Mouse (Mus musculus) layer of hippocampus, adult 2 months (tissue): Measurements from ENCODE around the gene Scamp5. TPM values are rescaled to one million over a fixed set of nuclear protein-coding genes. Genes with fewer than 3 reads are reported as not detected.

Experiments
- DNase-seq, 2 experiments: peaks; one replicate each; pipeline ENCODE4 v3.0.0; 2022; ENCODE audit warnings: low spot score in 2 of 2
- H3K27ac ChIP-seq: fragments of 200-600 bp; 2 replicates; pipeline ENCODE4 v1.8.1; 2022
- H3K4me3 ChIP-seq: fragments of 200-600 bp; 2 replicates; pipeline ENCODE4 v1.8.1; 2022; ENCODE audit warnings: mild to moderate bottlenecking
- CTCF ChIP-seq: fragments of 200-600 bp; conservative IDR thresholded peaks from 2 replicates; pipeline ENCODE4 v1.8.1; 2022; ENCODE audit warnings: antibody characterized with exemption, mild to moderate bottlenecking, moderate library complexity
- total RNA-seq, 2 experiments: library from RNA; stranded (reverse); gene quantifications; 2 replicates each; pipeline ENCODE4 v1.2.3; 2021

Gene Scamp5
- total RNA-seq, 2 experiments from 2014 or later, result 365 to 385 TPM

DNA sequence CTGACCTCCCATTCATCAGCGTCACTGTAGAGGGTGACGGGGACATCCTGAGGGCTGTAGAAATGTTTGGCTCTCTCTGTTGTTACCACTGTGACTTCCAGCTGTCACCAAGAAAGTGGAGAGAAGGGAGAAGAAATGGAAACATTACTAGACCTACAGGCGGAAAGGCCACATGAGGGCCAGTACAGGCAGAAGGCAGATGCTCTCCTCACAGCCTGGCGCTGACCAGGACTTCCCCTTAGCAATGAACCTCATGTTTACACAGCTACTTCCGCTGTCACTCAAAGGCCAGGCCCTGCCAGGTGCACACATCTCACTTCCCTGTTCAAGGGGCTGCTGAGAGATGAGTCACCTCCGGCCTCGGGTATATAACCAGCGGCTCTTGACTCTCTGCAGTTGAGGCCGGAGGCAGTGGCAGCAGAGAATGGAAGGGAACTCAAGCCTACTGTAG, 46.7 kb downstream of the Scamp5 start:
- Histone ChIP-seq H3K4me3 (no peak overlapping the region), H3K27ac (peak overlapping the region; percentile 92)
- no peak for DNase-seq
- TF ChIP-seq CTCF, result no peak

DNA sequence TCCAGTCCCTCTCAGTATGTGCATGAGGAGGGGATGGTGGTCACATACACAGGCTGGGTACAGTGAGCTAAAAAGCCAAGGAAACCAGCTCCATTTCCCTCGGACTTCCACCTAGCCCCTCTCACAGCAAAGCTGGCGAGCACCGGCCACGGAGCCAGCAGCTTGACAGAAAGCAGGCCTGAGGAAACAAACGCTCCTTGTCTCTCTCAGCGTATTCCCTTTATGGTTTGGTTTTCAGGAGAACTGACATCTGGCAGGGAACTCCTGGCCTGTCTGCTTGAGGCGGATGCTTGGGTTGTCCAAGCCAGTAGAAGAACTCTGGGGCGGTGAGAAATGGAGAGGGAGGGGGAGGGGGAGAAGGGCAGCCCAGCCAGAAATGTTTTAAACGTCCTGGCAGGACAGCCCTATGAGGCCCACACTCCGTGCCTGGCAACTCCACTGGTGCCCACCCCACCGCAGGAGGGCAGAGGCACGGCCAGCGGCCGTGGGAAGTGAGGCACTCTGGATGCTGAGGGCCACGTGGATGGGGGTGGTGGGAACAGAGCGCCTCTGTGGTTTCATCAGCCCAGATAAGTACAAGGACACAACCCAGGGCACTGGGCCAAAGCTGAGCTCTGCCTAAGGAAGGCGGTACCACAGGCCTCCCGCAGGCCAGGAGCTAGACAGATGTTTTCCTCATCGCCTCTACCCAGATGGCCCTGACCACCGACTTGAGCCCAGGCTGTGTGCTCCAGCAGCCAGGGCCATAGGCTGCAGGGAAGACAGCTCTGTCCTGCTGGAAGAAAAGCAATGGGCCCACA, 47.3 kb downstream of the Scamp5 start:
- Histone ChIP-seq H3K27ac (peak overlapping the region; percentile 92), H3K4me3 (peak overlapping the region; percentile 22; the same call in 1 of the 2 replicates)
- TF ChIP-seq CTCF, result peak; percentile 23
- peak; percentile 72 to 85 for DNase-seq

DNA sequence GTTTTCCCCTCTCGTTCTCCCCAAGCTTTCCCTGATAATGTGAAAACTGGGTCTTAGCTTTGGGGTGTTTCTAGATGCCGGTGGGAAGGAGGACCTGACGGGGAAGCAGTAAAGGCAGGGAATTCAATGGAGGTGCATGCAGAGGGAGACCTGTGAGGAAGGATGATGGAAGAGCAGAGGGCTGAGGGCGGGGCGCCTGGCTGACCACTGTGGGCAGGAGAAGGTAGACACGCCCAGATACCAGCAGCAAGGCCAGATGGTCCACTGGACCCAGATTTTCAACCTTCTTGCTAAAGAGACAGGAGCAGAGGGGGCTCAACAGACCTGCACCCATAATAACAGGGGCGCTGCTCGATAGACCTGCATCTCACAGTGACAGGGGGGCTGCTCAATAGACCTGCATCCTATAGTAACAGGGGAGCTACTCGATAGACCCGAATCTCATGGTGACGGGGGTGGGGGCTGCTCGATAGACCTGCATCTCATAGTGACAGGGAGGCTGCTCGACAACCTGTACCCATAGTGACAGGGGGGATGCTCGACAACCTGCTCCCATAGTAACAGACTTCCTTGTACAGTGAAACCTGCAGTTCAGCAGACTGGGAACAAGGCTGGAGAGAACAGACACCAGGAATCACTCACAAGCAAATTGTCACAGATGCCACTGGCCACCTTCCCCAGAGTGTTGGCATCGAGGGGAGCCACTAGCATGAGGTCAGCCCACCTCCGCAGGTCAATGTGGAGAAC, 48.2 kb downstream of the Scamp5 start:
- DNase-seq, result no peak
- Histone ChIP-seq H3K4me3 (peak overlapping the region; percentile 22; the same call in 1 of the 2 replicates), H3K27ac (peak overlapping the region; percentile 92)
- no peak for TF ChIP-seq CTCF

DNA sequence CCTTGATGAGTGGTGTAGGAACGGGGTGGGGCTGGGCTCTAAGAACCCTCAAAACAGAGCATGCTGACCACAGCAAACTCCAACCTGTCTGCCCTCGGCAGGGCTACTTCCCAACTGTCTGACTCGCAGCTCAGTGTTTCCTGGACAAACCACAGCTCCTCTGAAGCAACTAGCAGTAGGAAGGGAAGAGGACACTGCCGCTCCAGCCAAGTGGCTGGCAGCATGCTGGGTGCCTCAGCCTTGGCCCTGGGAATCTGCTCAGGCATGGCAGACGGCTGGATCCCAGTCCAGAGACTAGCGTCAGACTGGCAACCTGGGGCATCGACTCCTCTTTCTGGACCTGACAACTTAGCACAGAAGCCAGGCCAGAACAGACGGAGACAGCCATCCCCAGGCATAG, 50.5 kb downstream of the Scamp5 start:
- Histone ChIP-seq H3K27ac (peak overlapping the region; percentile 64), H3K4me3 (no peak overlapping the region)
- no peak for DNase-seq
- no peak for TF ChIP-seq CTCF

DNA sequence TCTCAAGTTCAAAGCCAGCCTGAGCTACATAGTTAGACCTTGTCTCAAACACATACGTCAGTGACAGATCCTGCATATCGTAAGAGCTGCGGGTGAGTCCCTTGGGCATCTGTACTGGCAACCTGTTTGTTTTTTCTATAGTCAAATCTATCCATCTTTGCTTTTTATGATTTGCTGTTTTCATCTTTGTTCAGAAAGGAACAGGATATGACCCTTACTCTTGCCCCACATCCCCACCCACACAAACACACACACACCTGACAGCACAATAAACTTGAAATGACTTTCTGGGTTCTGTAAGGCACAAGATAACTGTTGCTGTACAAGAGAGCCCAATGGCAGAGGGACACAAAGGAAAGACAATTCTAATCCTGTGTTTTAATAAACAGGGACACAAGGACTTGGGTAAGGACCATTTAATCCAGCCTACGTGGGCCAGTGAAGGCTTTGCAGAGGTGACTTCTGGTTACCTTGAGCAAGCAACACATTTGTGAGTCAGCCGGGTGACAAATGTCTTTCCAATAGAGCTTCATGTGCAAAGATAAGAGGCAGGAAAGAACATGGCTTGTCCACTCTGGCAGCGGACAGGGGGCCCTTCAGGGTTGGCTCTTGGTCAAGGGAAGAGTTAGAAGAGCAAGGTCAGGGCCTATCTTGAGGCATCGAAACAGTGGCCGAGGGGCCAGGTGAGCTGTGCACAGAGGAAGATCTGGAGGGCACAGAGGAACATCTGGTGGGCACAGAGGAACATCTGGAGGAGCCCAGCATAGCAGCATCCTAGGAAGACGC, 60.5 kb downstream of the Scamp5 start:
- no peak overlapping the region for H3K4me3 ChIP-seq
- H3K27ac ChIP-seq, result no peak overlapping the region
- DNase-seq, result no peak
- no peak for TF ChIP-seq CTCF

DNA sequence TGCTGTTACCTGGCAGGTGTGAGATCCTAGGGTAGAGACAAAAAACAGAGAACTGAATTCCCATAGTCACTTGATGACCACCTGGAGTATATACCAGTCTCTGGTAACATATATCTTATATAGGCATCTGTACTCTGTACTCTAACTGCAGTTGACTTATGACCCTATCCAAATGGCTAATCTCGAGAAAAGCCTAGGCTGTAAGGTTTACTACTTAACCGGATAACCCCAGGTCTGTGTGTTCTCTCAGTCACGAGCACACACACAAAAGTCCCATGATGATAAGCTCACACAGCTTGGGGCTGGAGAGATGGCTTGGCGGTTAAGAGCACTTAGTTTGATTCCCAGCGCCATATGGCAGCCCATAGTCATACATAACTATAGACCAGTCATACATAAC, 61.5 kb downstream of the Scamp5 start:
- Histone ChIP-seq H3K27ac (no peak overlapping the region), H3K4me3 (no peak overlapping the region)
- no peak for DNase-seq
- TF ChIP-seq CTCF, result no peak

DNA sequence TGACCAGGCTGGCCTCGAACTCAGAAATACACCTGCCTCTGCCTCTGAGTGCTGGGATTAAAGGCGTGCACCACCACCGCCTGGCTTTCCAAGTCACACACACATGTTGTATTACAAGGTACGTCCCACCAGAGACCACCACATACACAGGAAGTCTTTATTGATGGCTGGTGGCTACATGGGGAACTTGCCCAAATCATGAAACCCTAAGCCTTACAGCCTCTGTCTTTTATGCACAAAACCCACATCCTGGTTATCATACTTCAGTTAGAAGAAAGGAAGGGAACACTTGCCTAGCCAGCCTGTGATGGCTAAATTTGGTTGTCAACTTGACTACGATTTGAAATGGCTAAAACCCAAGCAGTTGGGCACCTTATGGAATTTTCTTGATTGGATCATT, 63.8 kb downstream of the Scamp5 start:
- no peak overlapping the region for H3K4me3 ChIP-seq
- no peak overlapping the region for H3K27ac ChIP-seq
- no peak for TF ChIP-seq CTCF
- no peak for DNase-seq

DNA sequence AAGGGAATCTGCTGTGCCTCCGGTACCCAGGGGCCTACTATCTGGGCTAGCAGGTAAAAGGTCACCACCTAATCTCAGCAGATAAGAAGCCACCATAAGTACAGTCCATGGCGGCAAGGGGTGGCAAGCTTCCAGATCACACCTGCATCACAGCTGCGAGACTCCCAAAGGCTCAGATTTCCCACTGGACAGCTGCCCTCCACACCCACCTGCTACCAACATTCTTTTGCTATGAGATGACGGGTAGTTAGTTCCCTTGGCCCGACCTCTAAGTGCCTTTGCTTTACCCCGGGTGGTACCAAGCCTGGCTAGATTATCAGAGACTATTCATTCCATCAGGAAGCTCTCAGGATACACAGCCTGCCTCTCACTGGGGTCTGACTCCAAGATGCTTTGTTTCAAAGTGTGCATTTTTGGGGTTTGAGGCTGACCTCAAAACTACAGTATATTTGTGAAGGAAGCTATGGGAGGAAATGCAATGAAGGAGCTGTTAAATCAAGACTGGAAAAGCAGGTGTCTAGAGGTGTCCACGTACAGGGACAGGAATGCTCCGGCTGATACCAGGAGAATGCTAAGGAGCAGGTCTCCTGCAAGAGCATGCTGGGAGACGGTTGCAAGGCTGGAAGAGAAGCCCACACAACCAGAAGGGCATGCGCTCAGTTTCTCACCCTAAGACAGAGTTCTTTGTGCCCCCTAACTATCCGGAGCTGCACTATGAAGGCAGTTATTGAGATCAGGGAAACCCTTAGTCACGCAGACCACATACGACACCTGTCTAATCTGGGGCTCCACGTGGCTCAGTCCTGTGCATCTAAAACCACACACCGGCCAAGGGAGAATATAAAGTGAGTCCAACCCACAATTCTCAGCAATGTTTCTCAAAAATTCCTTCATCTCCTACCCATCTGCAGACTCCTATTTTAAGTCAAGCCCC, 65.3 kb downstream of the Scamp5 start:
- TF ChIP-seq CTCF, result no peak
- no peak overlapping the region for H3K27ac ChIP-seq
- no peak for DNase-seq
- no peak overlapping the region for H3K4me3 ChIP-seq

DNA sequence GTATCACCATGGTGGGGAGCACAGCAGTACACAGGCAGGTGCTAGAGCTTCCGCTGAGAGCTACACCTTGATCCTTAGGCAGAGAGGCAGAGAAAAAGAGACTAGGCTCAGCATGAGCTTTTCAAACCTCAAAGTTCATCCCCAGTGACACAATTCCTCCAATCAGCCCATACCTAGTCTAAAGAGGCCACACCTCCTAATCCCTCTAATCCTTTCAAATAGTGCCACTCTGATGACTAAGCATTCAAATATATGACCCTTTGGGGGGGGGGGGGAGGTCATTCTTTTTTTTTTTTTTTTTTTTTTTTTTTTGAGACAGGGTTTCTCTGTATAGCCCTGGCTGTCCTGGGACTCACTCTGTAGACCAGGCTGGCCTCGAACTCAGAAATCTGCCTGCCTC, 69.1 kb downstream of the Scamp5 start:
- no peak for DNase-seq
- no peak overlapping the region for H3K4me3 ChIP-seq
- no peak for TF ChIP-seq CTCF
- H3K27ac ChIP-seq, result no peak overlapping the region

DNA sequence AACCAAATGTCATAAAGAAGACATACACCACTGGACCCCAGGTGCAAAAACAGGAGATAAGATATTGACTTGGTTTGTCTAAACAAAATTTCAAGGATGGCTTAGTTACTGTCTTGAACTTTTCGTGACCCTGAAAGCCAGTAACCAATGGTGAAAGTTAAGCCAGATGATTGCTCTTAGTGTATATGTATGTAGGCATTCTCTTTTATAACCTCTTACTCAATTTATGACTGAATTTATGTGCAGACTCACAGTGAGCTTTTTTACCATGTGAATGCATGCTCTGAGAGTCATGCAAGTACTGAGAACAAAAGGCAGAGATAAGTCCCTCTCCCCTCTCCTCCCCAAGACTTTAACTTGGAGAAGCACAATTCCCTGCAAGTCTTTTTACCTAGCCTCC, 75.0 kb downstream of the Scamp5 start:
- Histone ChIP-seq H3K27ac (no peak overlapping the region), H3K4me3 (no peak overlapping the region)
- TF ChIP-seq CTCF, result no peak
- DNase-seq, result no peak

Other genes with a start within 250 kb of the Scamp5 start
- gene Trcg1, start 231.5 kb downstream of the Scamp5 start, total RNA-seq, result not detected
- gene 1700017B05Rik, start 205.4 kb downstream of the Scamp5 start, total RNA-seq, result 10 to 100 TPM; 29.4 to 32.4 TPM
- 10 to 100 TPM; 16.5 to 16.9 TPM for gene Ppcdc, start 27.9 kb downstream of the Scamp5 start, total RNA-seq
- gene Rpp25, start 36.0 kb upstream of the Scamp5 start, total RNA-seq, result 10 to 100 TPM in 1 of 2 experiments, 1 to 10 TPM in 1; 9.5 to 10.2 TPM
- gene Cox5a, start 53.2 kb upstream of the Scamp5 start, total RNA-seq, result 100 to 1,000 TPM; 372 to 376 TPM
- gene Fam219b, start 69.5 kb upstream of the Scamp5 start, total RNA-seq, result 10 to 100 TPM; 19.9 to 25.7 TPM
- 10 to 100 TPM; 72.5 to 77.6 TPM for gene Mpi, start 84.7 kb upstream of the Scamp5 start, total RNA-seq
- 10 to 100 TPM; 22.5 to 26.3 TPM for gene Scamp2, start 92.9 kb upstream of the Scamp5 start, total RNA-seq
- gene Ulk3, start 121.4 kb upstream of the Scamp5 start, total RNA-seq, result 10 to 100 TPM; 32.7 to 35.4 TPM
- 1 to 10 TPM; 3.7 to 5.9 TPM for gene Cplx3, start 138.2 kb upstream of the Scamp5 start, total RNA-seq
- not detected for gene Lman1l, start 152.7 kb upstream of the Scamp5 start, total RNA-seq
- gene Csk, start 185.6 kb upstream of the Scamp5 start, total RNA-seq, result 10 to 100 TPM; 34.7 to 37.5 TPM
- gene Cyp1a2, start 215.6 kb upstream of the Scamp5 start, total RNA-seq, result not detected
- under 1 TPM in 1 of 2 experiments, not detected in 1; 0.12 TPM for gene Cyp1a1, start 219.9 kb upstream of the Scamp5 start, total RNA-seq
- 10 to 100 TPM; 13.2 to 14.1 TPM for gene Edc3, start 240.5 kb upstream of the Scamp5 start, total RNA-seq